Mouse (Mus musculus) lung, adult 2 months (tissue): ENCODE results near the gene Slc44a1. TPM values are rescaled to one million over a fixed set of nuclear protein-coding genes. Genes with fewer than 3 reads are reported as not detected.

Source experiments
- DNase-seq: peaks from one replicate; pipeline ENCODE4 v3.0.0; 2022
- H3K4me1 ChIP-seq: fragments of 200-500 bp; 2 replicates; pipeline ENCODE4 v1.6.1; 2011; ENCODE audit warnings: low read length; ENCODE audit not compliant: control insufficient read depth, insufficient read depth
- H3K4me3 ChIP-seq: fragments of 200-500 bp; replicated peaks from 2 replicates; pipeline ENCODE3; 2011; ENCODE audit warnings: low read depth, mild to moderate bottlenecking, control low read depth, low read length; ENCODE audit errors: extremely low read depth
- CTCF ChIP-seq: fragments of 200-500 bp; IDR thresholded peaks from 2 replicates; pipeline ENCODE4 v1.5.1; 2011; ENCODE audit warnings: mild to moderate bottlenecking, low read length, control low read depth; ENCODE audit not compliant: insufficient read depth
- POLR2A ChIP-seq: fragments of 200-500 bp; IDR thresholded peaks from 2 replicates; pipeline ENCODE4 v1.6.1; 2011; ENCODE audit warnings: low read depth, mild to moderate bottlenecking, control low read depth, low read length, borderline replicate concordance; ENCODE audit errors: extremely low read depth
- WGBS: fragments of 180-500 bp; shearing (Covaris S2); methylation state at CpG from one replicate; pipeline ENCODE4 v1.1.7; 2018; 5-methylcytosine and 5-hydroxymethylcytosine counted together
- polyA plus RNA-seq: library from polyadenylated mRNA; depleted of rRNA; stranded (reverse); fragments of >200 nt; gene quantifications from 2 replicates; pipeline ENCODE4 v1.2.3, GENCODE M21; 2012

Gene Slc44a1
- polyA plus RNA-seq, 1 experiment, result 45.2 TPM

DNA sequence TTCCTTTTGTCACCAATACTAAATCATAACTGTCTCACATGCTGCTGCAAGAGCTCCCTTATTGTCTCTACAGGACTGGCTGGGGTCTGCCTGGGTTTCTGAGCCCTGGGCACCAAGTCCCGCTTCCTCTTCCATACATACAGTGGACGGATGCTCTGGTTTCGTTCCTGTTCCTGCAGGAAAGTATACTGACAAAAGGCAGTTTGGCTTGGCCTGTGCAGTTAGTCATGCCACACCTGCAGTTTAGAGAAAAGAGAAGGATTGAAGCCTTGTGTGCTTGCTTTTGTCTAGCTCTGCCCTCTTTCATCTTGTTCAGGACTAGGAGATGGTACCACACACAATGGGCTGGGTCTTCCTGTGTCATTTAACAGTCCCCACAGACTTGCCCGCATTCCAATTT is 149.3 kb downstream of the Slc44a1 start:
- no peak overlapping the region for H3K4me3 ChIP-seq
- no peak for DNase-seq
- TF ChIP-seq CTCF (no peak), POLR2A (no peak)
- WGBS, result 83% methylated on average over 4 of the region's 4 CpGs
- no peaks in the 10 kb centered on the region for H3K4me1 ChIP-seq

DNA sequence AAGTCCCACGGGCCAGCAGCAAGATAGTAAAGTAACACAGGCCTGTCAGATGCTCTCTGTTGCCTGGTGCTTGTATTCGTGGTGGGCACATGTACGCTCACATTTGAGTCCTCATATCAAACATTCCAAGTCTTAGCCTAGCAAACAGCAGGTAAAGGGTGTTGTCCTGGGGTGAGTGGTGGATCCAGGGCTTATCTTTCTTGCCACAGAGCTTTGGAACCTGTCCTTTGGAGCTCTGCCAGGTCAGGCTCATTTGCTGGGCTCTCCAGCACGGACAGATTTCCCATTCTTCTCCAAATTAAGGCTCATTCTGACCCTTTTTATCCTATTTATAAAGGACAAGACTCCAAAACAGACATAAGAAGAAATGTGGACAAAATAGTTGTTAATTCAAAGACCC is 149.9 kb downstream of the Slc44a1 start:
- Histone ChIP-seq H3K4me3 (no peak overlapping the region), H3K4me1 (no peaks in the 10 kb centered on the region)
- WGBS, result 64% methylated on average over 4 of the region's 4 CpGs
- TF ChIP-seq POLR2A (no peak), CTCF (no peak)
- no peak for DNase-seq

DNA sequence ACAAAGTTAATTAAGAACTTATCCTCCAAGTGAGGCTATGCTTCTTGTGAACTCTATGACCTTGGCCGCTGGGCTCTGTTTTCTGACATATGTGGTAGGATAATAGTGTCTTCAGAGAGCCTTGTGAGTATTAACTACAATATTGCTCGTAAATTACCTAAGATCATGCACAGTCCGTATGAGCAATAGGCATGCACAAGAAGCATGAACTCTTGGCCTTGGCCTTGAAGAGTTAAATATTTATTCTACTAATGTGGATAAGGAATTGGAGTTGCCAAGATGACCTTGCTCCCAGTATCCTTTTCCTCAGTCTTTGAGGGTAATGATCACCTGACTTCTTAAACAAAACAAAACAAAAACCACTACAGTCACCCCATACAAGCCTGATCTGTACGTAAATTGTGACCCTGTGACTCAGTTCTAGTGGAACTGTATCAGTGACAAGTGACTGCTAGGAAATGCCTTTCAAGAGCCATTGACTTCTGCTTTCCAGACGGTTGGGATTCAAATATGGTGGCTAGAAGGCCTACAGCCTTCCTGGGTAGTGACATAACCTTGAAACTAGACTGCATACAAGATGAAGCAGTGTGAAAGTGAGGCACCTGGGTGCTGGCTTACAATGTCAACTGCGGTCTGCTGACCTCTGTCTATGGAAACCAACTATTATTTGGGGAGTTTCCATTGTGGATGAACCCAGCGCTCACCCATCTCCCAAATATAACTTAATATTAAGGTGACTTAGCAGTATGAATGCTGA is 150.7 kb downstream of the Slc44a1 start:
- Histone ChIP-seq H3K4me3 (no peak overlapping the region), H3K4me1 (no peaks in the 10 kb centered on the region)
- no peak for TF ChIP-seq CTCF
- no peak for TF ChIP-seq POLR2A
- DNase-seq, result no peak
- WGBS, result 86% methylated on average over 7 of the region's 7 CpGs

DNA sequence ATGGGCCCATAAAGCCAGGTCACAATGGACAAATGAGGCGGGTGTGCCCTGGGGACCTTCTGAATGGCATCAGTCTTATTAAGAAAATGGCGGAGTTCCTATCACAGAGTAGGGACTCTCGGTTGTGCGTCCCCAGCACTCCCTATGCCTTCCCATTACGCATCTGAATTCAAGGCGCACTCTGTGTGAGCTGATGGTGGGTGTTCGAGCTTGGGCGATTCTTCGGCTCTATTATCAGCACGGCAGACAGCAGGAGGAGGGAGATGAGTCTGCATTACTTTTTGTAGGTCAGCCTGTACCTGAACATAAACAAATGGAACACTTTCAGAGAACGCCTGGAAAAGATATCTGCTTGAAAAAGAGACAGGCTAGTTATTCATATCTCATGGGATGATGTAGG is 151.3 kb downstream of the Slc44a1 start:
- DNase-seq, result no peak
- Histone ChIP-seq H3K4me3 (no peak overlapping the region), H3K4me1 (no peaks in the 10 kb centered on the region)
- no peak for TF ChIP-seq POLR2A
- no peak for TF ChIP-seq CTCF
- WGBS, result 92% methylated on average over 11 of the region's 11 CpGs

DNA sequence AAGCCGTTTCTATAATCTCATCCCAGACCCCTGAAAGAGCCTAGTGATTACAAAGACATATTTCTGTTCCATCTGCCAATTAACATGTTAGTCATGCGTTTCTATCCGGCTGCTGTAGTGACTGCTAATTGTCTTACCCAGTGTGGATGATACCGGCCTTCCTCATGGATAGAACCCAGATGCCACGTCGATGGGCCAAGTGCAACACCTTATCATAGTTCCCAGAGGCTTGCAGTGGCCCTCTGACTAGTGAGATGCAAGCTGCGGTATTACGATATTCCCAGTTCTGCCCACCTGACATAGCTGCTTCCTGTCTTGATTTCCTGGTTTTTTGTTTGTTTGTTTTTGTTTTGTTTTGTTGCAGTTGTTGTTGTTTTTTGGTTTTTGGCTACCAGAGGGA is 151.7 kb downstream of the Slc44a1 start:
- Histone ChIP-seq H3K4me3 (no peak overlapping the region), H3K4me1 (no peaks in the 10 kb centered on the region)
- TF ChIP-seq CTCF (no peak), POLR2A (no peak)
- DNase-seq, result no peak
- WGBS, result 59% methylated on average over 8 of the region's 8 CpGs

DNA sequence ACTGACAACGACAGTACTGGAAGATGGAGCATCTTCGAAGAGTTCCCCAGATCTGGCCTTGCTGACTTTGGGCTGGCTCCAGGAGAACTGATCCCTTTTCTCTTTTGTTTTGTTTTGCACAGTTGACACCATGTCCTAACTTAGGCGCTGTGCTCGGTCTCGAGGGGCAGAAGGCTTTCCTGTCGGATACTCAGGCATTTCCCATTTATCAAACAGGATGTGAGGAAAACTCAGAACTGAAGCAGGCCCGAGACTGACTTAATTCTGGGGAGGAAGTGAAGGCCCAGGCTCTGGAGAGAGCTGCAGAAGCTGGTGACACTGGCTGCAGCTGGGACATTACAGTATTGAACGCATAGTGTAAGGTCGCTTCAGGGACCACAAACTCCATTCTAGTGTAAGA is 152.2 kb downstream of the Slc44a1 start:
- H3K4me3 ChIP-seq, result no peak overlapping the region
- no peak for DNase-seq
- WGBS, result 44% methylated on average over 9 of the region's 9 CpGs
- no peak for TF ChIP-seq CTCF
- no peak for TF ChIP-seq POLR2A
- no peaks in the 10 kb centered on the region for H3K4me1 ChIP-seq

DNA sequence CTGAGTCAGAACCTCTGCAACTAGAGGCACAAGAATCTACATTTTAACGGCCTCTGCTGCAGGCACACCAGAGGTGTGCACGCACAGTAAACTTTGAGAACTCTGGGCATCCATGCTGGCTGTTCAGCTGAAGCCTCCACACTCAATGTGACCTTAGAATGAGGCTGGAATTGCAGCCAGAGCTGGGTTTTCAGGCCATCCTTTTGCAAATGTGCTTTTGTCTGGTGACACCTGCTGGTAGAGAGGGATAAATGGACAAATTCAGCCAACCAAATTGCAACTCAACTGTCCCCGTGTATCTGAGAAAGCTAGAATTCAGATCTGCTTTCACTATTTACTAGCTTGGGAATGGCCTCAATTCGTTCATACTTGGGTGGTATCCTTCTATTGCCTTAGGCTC is 154.0 kb downstream of the Slc44a1 start:
- Histone ChIP-seq H3K4me1 (no peaks in the 10 kb centered on the region), H3K4me3 (no peak overlapping the region)
- 21% methylated on average over 4 of the region's 4 CpGs for WGBS
- DNase-seq, result peak; percentile 25
- TF ChIP-seq POLR2A (no peak), CTCF (peak; percentile 44; the same call in 1 of the 2 replicates)

DNA sequence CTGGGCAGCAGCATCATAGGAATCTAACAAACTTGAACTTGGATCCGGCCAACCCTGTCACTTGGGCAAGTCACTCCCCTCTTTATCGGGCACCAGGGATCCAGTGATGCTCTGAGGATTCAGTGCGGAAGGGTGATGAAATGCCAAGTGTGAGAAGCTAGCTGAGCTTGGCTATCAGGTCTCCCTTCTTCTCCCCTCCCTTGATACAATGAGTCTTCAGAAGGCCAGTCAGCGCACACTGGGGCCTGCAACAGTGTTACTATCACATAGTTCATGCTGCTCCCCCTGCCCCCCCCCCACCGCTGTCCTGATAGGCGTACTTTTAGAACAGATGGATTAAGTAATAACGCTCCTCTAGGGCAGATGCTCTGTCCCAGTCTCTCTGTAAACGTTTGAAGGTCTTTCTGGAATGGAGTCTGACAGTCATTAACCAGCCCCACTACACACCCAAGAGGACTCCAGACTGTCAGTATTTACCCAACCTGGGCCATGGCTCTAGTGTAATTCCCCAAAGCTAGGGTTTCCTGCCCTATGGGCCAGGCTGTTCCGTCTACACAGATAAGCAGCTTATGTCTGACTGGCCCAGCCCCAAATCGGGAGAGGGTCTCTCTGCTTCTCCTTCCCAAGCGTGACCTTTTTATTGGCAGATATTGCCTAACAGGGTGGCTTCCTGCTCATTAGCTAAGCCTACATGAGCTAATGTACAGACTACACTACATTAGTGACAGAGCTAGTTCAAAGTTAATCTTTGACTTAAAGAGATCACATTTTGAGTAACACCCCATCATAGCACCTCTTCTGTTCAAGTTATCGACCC is 155.2 kb downstream of the Slc44a1 start:
- H3K4me3 ChIP-seq, result no peak overlapping the region
- no peak for DNase-seq
- H3K4me1 ChIP-seq, result no peaks in the 10 kb centered on the region
- WGBS, result 63% methylated on average over 12 of the region's 12 CpGs
- TF ChIP-seq CTCF (no peak), POLR2A (no peak)

DNA sequence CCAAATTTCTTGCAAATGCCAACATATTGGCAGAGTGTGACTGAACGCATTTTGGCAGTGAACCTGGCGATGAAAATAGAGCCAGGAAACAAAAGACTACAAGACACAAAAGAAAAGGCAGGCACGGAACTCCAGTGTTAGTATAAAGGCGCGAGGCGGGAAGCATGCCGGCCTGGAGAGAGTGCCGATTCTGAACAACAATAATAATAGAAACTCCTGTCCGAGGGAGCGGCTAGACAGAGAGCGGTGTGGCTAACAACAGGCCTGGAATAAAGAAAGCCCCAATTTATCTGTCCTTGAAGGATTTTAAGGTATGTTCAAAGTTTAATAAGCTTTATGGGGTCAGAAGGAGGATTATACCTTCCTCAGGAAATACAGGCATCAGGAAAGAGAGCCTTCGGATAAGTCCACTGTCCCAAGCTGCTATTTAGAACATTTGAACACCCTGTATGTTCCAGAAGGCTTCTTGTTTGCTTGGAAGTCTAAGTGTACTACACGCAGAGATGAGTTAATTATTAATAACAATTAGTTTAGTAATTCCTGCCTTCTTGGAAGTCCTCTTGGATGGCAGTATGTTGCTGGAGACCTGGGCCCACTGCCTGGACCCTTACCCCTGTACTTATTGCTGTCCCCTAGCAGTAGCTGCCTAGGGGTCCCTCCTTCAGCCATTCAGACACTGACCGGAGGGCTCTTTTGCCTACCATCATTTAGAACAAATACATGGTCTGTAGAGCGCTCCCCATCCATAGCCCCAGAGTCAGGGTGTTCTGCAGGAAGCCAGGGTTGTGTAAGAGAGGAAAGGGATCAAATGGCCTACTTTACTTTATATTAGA is 156.1 kb downstream of the Slc44a1 start:
- no peak for DNase-seq
- no peaks in the 10 kb centered on the region for H3K4me1 ChIP-seq
- TF ChIP-seq CTCF, result no peak
- no peak for TF ChIP-seq POLR2A
- no peak overlapping the region for H3K4me3 ChIP-seq
- 45% methylated on average over 15 of the region's 15 CpGs for WGBS

DNA sequence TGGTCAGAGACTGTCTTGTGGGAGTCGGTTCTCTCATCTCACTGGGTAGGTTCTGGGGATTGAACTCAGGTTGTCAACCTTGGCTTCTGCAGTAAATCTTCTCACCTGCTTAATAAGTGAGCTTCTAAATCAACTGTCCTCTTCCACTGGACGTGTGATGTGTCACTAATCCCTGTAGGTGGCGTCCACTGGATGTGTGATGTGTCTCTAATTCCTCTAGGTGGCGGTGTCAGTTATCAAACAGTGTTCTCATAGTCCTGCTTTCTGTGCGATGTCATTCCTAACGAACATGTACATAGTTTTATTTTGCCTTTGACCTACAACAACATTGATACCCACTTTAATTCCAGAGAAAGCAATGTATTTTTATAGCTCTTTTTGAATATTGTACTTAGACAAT is 160.2 kb downstream of the Slc44a1 start:
- DNase-seq, result no peak
- Histone ChIP-seq H3K4me1 (no peaks in the 10 kb centered on the region), H3K4me3 (no peak overlapping the region)
- TF ChIP-seq POLR2A (no peak), CTCF (peak; percentile 39)
- 55% methylated on average over 6 of the region's 6 CpGs for WGBS
